Mouse (Mus musculus): ENCODE results near the gene Olfr466. TPM values are rescaled to one million over a fixed set of nuclear protein-coding genes. Genes with fewer than 3 reads are reported as not detected.

The Olfr466 gene
- total RNA-seq (2021) = not detected
- long read RNA-seq, experiment 1 = 0 reads
- long read RNA-seq, experiment 2 = 0 reads

DNA sequence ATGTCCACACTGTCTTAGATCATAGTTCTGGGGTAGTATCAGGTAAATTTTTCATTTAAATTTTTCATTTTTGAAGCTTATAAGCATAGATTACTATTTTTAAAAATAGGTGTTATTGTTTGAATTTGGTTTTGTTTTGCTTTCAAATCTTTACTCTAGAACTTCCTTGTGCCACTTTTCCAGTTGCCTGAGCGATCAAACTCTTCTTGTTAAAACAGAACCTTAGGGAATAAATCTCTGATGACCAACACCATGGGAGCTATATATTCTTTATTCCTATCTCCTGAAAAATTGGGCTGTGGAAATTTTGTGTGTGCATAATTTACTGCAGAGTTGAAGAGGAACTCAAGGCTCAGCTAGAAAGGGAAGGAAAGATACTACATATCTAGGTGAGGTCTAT lies at the start of gene Olfr466:
Olfr466 (plus strand) TSS at position 301 of the 400 bp plus-strand sequence.
- no peak for DNase-seq (ENCODE audit: low spot score in 2 of 2)

DNA sequence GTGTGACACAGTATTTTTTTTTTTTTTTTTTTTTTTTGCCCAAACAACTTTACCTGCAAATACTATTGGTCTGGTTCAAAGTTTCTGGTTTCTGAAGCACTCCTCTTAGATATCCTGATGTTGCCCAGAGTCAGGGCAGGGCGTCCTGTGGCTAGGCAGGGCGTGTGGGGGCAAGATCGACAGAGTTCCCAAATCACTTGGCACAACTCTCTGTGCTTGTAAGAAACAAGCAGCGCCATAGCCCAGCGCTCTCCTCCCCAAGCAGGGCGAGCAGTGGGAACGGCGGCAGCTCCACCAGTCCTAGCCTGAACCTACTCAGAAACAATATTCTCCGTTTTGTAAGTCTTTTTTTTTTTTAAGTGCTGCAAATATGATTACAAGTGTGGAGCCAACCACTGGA lies 49.4 kb upstream of the Olfr466 start:
- DNase-seq (ENCODE audit: low spot score in 2 of 2) = no peak

DNA sequence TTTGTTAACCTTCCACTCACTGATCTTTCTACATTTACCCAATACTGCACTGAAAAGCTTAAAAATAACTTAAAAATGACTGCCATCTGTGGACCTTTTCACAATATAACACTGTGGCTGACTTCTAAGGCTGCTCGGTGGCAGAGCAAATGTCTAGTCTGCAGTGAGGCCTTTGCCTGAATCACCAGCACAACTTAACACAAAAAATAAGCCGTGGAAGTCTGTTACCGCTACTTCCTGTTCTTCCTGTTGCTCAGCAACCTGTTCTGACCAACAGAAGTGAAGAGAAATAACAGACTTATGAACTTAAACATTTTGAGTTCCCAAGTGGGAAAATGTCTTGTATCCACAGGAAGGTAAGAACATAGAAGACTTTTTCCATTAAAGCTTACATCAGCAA lies 48.8 kb upstream of the Olfr466 start:
- DNase-seq (ENCODE audit: low spot score in 2 of 2) = no peak

DNA sequence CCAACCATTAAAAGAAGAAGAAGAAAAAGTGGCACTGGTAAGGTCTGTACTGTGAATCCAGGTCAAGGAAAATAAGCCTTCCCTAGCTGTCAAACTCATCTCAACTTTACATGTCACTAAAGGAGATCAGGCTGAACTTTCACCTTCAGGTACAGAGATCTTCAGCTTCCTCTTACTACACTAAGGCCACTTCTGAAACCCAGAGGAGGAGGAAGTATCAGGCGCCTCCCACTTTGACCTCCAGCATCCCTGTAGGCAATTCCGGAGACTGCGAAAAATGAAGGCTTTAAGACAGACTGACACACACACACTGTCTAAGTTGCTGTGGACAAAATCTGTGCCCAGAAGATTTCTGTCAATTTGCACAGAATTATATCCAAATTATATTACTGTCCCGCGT lies 38.1 kb upstream of the Olfr466 start:
- no peak for DNase-seq (ENCODE audit: low spot score in 2 of 2)

DNA sequence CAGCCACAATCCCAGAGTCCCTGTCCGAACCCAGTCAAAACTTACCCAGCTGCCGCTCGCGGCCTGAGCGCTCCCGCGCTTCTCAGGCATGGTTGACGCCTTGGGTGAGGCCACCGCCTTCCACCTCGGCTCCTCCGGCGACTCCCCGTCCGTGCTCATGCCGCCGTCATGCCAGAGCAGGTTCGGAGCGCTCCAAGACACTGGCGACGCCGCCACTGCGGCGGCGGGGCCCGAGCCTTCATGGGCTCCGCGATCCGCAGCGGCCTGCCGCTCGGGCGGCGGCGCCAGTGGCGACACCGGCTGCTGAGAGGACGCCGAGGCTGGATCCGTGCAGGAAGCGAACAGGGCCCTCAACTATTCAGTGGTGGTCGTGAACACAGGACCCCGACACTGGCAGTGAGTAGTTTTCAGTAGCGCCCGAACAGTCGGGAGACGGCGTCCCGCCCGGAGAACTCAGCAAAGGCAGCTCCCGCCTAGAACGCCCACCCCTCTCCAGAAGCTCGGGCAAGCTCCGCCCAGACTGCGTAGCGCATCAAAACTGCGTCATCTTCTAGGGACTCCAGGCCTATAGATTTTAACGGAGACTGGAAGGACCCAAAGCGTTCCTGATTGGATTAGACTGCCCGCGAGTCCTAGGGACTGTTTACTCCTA lies 37.5 kb upstream of the Olfr466 start, which contains the start of gene Mfsd14b:
Mfsd14b (minus strand) TSS at position 517 of the 652 bp plus-strand sequence.
- peak; percentile 64 to 87 for DNase-seq (ENCODE audit: low spot score in 2 of 2)

DNA sequence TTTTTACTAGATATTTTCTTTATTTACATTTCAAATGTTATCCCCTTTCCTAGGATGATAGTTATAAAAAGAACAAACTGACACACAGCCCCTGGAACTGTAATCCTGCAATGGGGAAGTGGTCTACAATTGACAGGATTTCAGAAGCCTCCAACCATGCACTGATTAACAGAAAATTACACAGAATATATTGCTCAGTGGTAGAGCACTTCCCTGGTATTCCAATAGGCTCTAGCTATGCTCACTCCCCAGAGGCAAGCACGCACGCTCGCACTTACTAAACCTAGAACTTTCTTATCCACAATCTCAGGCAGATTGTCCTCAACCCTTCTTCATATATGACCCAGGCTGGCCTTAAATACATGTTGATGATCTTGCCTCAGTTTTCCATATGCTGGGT lies 36.8 kb upstream of the Olfr466 start:
- DNase-seq (ENCODE audit: low spot score in 2 of 2) = no peak

DNA sequence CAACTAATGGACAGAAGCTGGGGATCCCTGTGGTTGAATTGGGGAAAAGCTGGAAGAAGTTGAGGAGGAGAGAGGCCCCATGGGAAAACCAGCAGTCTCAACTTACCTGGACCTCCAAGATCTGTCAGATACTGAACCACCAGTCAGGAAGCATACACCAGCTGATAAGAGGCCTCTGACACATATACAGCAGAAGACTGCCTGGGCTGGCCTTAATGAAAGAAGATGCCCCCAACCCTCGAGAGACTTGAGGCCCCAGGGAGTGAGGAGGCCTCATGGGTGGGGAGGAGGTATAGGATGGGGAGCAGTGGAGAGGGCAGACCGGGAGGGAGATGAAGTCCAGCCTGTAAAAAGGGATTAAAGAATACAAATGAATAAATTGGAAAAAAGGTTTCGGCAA lies 29.1 kb upstream of the Olfr466 start:
- no peak for DNase-seq (ENCODE audit: low spot score in 2 of 2)

DNA sequence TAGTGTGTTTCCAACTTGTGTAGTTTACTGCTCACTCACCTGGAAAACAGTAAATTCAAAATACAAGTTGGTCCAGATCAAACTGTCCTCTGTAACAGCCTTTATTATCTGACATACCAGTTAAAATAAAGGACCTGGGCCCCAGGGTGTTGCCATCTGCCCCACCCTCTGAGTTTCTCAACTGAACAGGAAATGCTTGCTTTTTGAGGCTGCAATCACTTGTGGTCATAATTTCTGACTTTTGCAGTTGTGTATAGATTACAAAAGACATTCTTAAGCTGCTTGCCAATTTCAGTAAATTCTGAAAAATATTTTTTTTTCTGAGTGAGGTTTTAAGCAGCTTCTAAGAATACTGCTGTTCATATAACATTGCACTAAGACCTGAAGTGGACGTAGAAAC lies 27.9 kb upstream of the Olfr466 start:
- no peak for DNase-seq (ENCODE audit: low spot score in 2 of 2)

DNA sequence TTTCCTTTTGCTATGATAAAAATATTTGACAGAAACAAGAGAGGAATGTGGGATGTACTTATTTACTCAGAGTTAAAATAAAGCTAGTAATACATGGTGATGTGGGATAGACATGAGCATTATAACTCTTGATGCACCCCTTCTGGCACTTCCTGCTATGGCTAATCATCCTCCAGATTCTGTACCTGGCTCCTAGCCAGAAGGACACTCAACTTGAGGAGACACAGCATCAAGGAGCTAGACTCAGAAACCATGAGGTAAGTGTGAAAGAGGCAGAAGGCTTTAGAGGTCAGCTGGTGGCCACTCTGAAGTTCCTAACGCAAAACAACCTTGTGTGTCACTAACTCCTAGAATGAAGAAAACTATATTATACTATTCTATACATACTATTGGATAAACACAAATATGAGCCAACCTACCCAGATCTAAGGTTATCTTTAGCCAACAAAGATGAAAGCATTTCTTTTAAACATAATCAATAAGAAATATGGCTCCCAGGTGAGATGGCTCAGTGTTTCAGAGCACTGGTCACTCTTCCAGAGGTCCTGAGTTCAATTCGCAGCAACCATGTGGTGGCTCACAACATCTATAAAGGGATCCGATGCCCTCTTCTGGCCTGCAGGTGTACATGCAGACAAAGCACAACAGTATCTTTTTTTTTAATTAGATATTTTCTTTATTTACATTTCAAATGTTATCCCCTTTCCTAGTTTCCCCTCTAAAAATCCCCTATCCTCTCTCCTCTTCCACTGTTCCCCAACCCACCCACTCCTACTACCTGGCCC lies 22.8 kb upstream of the Olfr466 start:
- no peak for DNase-seq (ENCODE audit: low spot score in 2 of 2)

DNA sequence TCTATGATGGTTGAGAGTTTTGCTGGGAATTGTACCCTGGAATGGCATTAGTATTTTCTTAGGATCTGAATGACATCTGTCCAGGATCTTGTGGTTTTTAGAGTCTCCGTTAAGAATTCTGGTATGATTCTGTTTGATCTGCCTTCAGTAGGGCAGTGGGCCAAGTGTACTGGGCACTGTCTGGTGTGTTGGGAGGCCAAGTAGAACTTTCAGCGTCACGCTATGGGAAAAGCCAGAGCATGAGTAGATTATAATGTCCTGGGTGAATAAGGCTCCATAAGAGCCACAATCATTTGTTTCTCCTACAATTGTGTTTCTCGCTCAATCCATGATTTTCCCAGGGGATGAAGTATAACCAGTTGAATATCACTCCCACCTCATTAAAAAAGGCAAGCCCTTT lies 12.3 kb upstream of the Olfr466 start, which contains the start of gene Olfr465-ps1:
Olfr465-ps1 (plus strand) TSS at position 301 of the 400 bp plus-strand sequence.
- DNase-seq (ENCODE audit: low spot score in 2 of 2) = no peak

DNA sequence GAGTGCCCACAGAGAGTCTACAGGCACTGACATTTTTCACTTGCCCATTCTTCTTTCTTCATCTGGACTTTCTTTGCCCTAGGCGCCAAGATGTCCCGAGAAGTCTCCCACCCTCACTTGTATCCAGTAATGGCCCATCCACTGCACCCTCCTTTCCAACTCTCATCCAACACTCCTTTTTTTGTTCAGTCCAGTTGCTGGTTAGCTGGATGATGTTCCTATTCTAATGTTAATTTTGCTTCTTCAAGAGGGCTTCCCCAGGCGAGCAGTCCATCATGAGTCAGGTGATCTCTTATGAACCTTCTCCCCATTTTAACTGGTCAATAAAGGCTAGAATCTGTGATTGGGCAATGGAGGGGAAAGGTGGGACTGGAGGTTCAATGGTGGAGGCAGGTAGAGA lies 24.1 kb downstream of the Olfr466 start:
- DNase-seq (ENCODE audit: low spot score in 2 of 2) = no peak

DNA sequence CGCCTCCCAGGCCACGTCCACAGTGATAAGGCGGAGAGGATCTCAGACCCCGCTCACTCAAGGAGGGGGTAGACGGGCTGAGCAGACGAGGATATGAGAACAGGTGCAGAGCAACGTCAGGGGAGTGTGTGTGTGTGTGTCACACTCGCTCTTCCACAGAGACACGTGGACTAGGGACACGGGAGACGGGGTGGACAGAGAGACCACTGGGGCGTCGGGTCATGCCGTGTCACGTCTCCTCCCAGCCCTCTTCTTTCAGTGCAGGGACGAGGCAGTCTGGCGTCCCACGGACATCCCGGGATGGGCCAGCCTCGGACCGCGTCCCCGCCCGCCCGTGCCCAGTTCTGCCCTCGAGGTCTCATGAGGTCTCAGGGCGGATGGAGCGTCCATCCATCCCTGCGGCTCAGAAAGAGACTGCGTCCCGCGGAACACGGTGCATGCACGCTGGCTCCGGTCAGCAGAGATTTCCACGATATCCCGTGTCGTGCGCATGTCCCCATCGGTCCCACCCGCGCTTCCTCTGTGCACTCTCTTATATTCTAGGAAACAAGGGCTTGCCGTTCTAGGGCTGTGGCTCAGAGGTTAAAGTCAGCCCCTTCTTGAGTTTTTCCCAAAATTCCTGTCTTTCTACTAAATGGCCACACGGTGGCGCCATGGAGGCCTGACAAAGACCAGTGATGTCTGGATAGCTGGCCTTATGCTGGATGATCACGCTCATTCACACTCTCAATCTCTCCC lies 25.9 kb downstream of the Olfr466 start:
- DNase-seq (ENCODE audit: low spot score in 2 of 2) = no peak

DNA sequence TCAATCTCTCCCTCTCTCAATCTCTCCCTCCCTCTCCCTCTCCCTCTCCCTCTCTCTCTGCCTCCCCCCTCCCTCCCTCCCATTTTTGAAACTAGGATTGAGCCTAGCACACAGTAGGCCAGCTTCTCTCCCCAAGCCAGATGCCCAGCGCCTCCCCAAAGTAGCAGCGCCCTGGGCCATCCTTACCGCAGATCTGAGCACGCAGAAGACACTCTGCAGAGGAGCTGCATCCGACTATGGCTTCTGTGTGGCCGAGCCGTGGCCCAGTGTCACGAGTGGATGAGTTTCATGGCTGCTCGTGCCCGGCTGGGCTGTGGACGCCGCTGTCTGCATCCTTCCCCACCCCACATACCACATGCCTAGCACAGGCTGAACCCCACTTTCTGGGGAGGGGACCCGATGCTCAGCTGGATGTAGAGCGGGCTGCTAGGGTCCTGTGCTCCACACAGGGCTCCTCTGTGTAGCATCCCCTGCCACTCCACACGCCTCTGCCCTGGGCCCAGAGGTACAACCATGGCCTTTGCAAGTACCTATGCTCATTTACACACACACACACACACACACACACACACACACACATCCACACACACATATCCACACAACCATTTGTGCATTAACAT lies 26.5 kb downstream of the Olfr466 start:
- DNase-seq (ENCODE audit: low spot score in 2 of 2) = no peak

DNA sequence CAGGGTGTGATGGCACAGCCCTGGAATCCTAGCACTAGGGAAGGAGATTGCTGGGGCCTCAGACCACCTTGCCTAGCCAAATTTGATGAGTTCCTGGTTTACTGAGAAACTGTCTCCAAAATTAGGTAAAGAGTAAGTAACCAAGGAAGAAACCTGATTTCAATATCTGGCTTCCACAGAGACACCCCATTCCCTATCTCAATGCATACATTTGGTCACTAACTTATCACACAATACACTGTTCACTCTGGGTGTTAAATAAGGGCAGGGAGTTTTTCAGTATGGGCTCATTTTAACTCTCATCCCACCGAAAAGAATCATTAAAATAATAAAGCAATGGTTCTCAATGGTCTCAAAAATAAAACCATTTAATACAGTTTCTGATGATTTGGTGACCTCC lies 50.6 kb downstream of the Olfr466 start:
- DNase-seq (ENCODE audit: low spot score in 2 of 2) = no peak

Other genes with a start within 250 kb of the Olfr466 start
- under 1 TPM in 1 of 2 experiments, not detected in 1; 0.08 TPM for gene Cntnap3, start 246.3 kb upstream of the Olfr466 start, total RNA-seq (2021)
- not detected for gene Spata31, start 232.8 kb upstream of the Olfr466 start, total RNA-seq (2021)
- gene Spata31d1c, start 117.2 kb upstream of the Olfr466 start, total RNA-seq (2021) = not detected
- gene Prss47, start 97.5 kb upstream of the Olfr466 start, total RNA-seq (2021) = not detected
- gene Mfsd14b, start 37.3 kb upstream of the Olfr466 start, total RNA-seq (2021) = 10 to 100 TPM; 23.7 to 27.4 TPM
- gene Olfr465-ps1, start 12.2 kb upstream of the Olfr466 start, total RNA-seq (2021) = not detected
- not detected for gene Nlrp4f, start 55.7 kb downstream of the Olfr466 start, total RNA-seq (2021)
- gene Gm10775, start 109.3 kb downstream of the Olfr466 start, total RNA-seq (2021) = not detected
- 10 to 100 TPM; 18.4 to 19.9 TPM for gene Zfp369, start 128.6 kb downstream of the Olfr466 start, total RNA-seq (2021)

Data from gastrocnemius, postnatal 4 days (tissue).